Mouse (Mus musculus): ENCODE data around the gene Hoxc8.

Hoxc8 gene

DNA sequence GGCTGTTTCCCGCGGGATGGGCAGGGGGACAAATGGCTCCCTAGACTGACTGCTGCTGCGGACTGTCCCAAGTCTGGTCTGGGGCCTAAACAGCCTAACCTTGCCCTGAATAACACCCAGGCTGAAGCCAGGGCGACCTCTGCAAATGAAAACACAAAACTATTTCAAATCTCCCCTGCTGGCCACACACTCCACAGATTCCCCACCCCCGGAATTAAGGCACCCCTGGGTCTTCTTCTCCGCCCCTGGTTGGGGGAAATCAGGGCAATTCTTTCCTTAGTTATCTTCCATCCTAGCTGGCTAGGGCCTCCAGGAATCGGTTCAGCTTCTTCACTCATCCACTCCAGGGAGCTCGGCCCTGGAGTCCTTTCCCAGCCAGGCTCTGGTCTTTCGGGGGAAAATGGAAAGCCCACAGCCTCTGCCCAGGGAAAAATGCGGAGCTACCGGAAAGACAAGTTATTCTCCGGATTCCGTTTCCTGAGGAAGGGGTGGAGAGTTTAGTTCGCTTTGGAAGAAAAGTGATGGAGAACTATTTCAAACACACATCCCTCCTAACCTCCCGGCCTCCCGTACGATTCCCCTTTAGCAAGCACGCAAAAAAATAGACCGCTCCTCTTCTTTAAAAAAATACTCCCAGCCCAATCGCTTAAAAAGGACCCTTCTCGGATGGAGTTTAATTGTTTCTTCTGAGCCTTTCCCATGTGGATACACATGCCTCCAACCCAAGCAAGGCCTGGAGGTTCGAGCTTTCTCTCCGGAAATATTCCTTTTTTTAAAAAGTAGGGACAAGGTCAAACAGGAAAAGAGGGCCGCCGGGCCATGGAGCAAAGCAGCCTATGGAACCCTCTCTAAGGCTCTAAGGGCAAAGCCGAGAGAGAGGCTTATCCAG is 25.2 kb upstream of the Hoxc8 start:
- DNase-seq (ENCODE audit: low read depth) = no peak

DNA sequence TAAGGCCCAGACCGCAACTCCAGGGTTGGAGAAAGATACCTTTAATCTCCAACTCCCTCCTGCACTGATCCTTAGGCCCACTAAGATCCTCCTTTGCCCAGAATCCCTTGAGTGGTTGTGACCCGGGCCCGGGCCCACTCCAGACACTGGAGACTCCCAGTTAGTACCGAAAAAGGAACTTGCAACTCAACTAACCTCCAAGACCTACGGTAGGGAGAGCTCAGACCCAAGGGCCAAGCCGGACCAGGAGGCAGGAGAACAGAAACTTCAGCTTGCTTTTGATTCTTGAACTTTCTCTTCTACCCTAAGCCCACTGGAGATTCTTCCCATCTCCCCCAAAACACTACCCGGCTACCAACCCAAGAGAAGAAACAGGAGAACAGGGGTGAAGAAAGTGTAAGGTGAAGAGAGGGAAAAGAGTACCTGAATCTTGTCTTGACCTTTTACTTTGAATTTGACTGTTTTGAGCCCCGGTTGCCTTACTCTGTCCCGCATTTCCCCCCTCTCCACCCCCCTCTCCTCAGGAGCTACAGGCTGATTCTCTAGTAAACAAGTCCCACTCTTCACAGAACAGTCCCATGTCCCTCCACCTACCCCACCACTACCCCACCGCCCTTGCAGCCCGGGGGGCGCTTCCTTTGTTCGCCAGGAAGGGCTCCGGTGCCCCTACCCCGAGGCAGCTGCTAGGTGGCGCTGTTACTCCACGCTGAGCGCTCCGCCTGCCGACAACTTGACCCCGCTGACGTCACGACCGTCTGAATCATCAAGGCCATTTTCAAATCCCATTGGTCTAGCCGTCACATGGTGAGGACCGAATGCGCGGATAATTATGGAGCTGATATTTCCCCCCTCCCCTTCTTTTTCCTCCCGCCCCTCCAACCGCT is 24.3 kb upstream of the Hoxc8 start:
- DNase-seq (ENCODE audit: low read depth) = peak; percentile 74

DNA sequence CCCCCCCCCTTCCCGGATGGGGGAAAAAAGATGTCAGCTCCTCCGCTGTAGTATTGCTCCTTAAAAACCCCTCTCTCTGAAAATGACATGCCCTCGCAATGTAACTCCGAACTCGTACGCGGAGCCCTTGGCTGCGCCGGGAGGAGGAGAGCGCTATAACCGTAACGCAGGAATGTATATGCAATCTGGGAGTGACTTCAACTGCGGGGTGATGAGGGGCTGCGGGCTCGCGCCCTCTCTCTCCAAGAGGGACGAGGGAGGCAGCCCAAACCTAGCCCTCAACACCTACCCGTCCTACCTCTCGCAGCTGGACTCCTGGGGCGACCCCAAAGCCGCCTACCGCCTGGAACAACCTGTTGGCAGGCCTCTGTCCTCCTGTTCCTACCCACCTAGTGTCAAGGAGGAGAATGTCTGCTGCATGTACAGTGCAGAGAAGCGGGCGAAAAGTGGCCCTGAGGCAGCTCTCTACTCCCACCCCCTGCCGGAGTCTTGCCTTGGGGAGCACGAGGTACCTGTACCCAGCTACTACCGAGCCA is 23.6 kb upstream of the Hoxc8 start, which contains the start of gene Hoxc10:
TSS of gene Hoxc10 (plus strand) at position 21 of the 536 bp plus-strand sequence.
- DNase-seq (ENCODE audit: low read depth) = no peak

DNA sequence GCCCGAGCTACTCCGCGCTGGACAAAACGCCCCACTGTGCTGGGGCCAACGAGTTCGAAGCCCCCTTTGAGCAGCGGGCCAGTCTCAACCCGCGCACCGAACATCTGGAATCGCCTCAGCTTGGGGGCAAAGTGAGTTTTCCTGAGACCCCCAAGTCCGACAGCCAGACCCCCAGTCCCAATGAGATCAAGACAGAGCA is 23.2 kb upstream of the Hoxc8 start, which contains the start of gene Hoxc5:
TSS of gene Hoxc5 (plus strand) at position 132 of the 199 bp plus-strand sequence.
- no peak for DNase-seq (ENCODE audit: low read depth)

DNA sequence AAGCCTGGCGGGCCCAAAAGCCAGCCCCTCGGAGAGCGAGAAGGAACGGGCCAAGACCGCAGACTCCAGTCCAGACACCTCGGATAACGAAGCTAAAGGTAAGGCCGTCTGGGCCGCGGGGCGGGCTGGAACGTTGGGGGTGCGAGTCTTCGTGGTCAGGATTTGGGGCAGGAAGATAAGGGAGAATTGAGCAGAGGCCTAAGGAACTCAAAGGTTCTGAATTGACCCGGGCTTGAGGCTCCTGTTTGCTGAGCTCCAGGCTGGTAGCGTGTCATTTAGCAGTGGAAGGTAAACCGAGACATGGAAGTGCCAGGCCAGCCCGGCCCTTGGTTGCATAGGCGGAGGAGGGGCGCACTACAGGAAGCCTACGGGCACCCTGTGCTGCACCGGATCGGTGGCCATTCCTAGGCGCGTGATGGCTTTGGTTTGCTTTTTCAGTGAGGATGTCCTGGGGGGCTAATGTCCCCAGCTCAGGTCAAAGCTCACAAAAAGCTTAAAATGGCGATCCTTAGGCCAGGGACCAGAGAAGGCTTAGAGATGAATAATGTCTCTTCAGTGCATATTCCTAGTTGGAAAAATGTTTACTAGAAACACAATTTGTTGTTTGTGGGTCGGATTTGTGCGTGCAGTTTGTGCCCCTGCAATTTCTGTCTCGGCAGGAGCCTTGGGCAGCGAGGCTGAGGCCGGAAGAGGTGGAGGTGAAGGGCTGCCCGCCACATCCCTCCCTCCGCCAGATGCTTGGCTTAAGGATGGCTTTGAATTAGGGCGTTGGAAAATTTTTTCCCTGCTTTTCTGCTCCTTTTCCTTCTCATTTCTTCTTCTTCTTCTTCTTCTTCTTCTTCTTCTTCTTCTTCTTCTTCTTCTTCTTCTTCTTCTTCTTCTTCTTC is 22.7 kb upstream of the Hoxc8 start:
- DNase-seq (ENCODE audit: low read depth) = no peak

DNA sequence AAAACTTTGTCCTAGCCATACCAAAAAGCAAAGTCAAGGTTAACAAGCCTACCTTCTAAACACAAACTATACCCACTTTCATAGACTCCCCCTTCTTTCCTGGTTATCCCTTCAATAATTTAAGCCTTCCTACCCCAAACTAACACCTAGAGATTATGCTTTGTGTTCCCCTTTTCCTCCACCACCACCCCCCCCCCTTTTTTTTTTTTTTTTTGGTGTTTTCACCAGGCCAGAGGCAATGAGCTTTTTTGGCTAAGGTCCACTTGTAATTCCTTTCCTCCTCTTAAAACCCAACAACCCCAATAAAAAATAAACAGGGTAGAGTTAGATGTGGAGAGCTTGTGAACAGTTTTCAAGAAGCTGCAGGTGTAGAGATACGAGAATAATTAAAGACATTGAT is 21.1 kb upstream of the Hoxc8 start:
- DNase-seq (ENCODE audit: low read depth) = no peak

DNA sequence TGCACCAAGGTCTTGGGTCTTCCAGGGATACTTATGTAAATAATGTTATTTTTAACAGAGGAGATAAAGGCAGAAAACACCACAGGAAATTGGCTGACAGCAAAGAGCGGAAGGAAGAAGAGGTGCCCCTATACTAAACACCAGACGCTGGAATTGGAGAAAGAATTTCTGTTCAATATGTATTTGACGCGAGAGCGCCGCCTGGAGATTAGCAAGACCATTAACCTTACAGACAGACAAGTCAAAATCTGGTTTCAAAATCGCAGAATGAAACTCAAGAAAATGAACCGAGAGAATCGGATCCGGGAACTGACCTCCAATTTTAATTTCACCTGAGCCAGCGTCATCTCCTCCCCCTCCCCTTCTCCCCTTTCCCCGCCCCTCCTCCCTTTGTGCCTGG is 19.7 kb upstream of the Hoxc8 start:
- DNase-seq (ENCODE audit: low read depth) = no peak

DNA sequence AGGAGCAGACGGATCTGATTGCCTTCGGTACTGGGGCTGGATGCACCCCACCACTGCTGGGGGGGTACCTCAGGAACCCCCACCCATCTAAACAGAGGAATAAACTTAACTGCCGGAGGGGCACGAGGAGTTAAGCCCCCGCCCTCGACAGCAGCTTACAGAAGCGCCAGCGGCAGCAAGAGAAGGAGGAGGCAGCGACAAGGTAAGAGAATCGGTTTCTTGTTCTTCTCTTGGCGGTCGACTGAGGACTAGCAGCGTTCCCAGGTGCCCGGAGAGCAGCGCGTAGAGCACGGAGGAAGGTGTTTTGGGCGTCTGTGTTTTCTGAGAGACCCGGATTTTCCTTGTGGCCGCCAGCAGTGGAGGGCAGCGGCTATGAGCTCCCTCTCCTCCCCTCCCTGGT is 18.2 kb upstream of the Hoxc8 start:
- no peak for DNase-seq (ENCODE audit: low read depth)

DNA sequence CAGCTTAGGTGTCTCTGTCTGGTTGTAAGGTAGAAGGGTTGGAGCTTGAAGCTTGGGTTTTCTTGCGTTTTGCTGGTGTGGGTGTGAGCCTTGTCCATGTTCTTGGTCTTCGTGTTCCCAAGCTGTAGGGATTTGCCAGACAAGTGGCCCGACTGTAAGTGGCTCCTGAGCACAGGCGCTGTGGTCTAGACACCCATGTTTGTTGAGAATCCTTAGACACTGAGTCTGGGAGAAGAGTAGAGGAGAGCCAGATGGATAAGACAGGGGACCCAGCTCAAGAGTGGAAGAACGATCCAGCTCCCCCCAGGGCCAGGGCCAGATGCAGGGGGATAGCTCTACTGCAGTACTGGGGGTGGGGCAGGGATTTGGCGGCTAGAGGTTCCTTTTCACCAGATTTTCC is 17.7 kb upstream of the Hoxc8 start:
- no peak for DNase-seq (ENCODE audit: low read depth)

DNA sequence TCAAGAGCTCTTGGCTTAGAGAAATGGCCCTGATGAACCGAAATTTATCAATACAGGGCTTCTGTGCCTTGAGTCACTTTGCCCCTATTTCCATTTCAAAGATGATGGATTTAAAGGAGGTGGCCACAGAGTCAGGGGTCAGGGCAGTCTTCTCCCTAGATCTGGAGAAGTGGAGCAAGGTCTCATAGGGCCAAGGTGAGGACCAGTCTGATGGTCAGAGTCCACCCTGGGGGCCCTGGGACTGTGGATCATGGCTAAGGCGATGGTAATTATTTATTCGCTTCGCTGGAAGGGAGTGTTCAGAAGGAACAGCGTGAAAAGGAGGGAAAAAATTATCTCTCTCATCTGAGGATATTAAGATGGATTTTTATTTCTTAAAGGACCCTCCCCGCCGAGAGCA is 15.4 kb upstream of the Hoxc8 start:
- no peak for DNase-seq (ENCODE audit: low read depth)

DNA sequence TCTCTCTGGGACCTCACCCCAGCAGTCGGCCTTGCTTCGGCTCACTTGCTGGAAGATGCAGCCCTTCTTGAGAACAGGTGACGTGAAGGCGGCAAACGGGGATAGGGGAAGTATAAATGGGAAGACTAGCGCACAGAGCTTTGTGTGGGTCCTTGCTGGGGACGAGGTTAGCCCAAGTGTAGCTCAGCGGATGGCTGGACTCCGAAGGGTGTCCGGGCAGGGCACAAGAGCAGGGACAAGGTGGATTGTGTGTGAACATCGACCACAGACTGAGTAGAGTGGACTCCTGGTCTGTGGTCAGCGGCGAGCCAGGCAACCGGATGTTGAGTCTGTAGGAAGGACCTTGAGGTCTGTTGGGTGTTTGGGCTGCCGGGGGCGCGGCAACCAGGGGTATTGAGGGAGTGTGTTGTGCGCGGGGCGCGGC is 14.7 kb upstream of the Hoxc8 start:
- DNase-seq (ENCODE audit: low read depth) = no peak

DNA sequence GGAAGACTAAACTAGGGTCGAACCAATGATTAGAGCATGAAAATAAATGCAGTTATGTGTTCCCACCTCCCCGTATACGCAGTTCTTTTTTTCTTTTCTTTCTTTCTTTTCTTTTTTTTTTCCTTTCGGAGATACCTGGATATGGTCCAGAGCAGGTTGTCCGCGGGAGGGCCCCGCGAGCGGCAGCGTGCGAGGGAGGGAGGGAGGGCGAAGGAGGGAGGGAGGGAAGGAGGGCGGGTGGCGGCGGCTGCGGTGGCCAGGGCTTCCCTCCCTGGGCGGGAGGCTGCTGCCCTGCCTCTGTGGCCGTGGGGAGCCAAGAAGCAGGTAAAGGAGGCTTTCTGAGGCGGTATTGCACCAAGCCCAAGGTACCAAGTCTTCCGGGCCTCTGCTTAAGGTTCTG is 14.2 kb upstream of the Hoxc8 start, which contains the start of gene Hoxc9:
TSS of gene Hoxc9 (plus strand) at position 269 of the 400 bp plus-strand sequence.
- no peak for DNase-seq (ENCODE audit: low read depth)

DNA sequence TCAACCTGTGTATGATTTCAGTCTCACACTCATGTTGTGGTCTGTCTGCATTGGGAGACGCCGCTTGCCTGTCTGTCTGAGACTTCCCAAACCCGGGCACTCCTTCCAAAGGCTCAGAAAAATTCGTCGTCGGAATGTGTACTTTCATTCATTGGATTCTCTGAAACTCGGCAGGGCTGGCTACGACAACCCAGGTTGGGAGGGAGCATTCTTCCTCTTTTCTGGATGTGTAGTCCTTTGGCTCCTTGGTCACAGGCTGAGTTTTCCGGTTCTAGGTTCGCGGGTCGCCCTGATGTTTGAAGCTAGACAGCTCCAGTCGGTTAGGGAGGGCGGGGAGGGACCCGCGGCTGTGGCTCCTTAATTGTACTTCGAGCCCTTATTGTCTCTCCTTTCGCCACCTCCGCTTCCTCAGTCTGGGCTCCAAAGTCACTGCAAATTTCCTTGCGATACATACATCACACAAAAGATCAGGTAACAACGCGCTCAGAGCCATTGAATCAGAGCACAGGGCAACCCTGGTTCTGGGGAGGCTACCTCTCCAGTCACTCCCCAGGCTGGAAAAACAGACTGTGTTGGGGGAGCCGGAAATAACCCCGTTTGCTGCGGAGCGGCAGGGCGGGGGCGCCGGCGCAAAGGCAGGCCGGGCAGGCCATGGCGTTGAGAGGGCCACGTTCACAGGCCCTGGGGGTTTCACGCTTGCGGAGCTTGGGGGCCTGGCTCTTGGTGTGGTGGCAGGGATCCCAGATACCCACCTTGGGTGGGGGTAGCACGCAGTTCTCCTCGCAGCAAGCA is 13.6 kb upstream of the Hoxc8 start:
- peak; percentile 46 for DNase-seq (ENCODE audit: low read depth)

DNA sequence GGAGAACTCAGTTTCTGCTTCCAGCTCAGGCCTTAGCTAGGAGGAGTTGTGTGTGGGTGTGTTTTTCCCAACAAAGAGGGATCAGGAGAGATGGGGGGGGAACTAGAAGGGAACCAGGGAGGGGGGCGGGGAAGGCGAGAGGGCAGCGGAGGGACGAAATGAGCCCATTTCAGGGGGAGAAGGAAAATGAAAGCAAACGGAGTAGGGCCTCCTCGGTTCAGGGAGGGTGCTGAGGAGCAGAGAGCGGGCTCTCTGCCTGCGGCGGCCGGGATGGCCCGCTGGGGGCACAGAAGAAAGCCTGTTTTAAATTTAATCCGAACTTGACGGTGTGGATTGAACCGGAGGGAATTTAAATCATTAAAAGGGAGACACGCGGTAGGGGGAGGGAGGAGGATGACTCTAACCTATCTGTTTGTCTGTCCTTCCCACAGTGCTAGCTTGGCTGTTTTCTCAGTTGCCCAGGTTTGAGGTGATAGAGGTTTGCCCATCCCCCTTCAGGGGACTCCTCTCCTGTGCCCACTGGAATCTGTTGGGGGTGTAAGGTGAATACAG is 12.9 kb upstream of the Hoxc8 start:
- no peak for DNase-seq (ENCODE audit: low read depth)

DNA sequence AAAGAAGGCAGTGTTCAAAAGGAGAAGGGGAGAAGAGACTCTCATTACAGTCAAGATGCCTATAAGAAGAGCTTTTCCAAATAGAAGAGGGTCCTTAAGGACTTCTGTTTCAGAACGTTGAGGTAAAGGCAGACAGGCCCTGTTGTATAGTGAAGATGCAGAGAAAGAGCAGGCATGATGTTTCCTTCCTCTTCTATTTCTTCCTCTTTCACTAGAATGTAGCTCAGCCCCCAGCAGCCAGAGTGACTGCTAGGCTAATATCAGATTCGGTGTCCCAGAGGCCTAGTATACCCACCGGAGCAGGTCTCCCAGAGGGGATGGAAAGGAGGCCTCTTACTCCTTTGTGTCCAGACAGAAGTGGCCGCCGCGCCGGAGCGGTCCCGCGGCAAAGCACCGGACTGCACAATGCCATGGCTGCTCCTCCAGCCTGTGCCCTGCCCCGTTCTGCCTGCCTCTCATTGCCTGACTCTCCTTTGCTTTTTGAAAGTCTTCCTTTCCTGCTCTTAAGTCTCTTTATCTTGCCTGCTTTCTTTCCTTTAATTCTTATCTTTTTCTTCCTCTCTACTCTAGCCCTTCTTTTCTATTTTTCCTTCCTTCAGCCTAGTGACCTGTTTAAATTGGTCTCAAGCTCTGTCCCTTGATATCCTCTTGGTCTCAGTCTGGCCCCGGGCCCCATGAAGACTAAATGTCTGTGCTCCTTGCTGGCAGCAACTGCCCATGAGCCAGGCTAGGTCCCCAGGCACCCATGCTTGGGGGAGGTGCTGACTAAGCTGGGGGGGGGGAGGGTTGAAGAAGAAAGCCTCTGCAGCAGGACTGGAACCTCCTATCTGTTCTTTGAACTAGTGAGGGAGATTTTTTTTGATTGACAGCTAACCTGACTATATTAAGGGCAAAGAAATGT is 11.5 kb upstream of the Hoxc8 start:
- no peak for DNase-seq (ENCODE audit: low read depth)

DNA sequence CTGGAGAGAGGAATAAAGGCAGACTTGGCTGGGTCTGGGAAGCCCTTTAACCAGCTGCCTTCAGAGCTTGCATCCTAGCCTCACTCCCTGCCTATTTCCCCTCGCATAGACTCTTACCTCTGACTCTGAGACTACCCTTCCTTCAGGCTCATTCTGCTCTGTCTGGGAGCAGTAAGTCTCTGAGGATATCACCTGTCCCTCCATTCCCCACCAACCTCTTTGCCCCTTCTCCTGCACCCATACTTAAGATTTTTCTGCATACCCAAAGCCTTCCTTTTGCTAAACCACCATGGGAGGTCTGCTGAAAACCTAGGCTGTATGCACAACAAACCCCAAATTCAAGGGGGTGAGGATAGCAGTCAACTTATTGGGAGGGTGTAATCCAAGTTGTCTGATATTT is 10.5 kb upstream of the Hoxc8 start:
- DNase-seq (ENCODE audit: low read depth) = no peak

DNA sequence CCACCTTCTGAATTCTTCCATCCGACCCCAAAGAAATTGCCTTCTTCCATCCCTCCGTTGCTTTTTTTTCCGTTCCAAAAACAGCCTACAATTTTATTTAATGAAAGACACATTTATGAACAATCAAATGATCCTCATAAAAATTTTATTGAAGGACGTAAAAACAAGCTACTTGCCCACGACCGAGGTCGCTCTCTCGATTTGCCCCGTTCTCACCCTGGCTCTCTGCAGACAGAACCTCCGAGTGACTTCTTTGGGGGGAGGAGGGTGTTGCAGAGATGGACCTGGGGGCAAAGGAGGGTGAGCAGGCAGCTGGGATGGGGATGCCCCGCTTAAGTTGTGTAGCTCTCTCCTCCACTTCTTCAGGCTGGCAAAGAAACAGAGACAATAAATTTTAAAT is 10.1 kb upstream of the Hoxc8 start:
- DNase-seq (ENCODE audit: low read depth) = no peak

DNA sequence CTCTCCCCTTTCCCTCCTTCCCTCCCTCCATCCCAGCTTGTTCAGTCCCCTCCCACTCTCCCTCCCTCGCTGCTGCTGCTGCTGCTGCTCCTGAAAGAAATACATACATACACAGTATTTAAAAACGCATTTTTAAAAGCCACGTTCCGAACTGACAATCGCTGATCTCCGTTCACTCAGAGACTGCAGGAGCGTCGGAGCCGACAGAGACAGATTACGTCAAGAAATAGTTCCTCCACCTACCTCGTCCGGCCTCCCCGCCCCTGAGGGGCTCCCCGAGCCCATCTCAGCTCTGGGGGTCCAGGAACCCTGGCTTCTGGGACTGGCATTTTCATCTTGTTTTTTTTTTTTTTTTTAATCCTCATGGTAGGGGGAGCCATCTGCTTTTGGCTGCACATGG is 9.5 kb upstream of the Hoxc8 start:
- no peak for DNase-seq (ENCODE audit: low read depth)

DNA sequence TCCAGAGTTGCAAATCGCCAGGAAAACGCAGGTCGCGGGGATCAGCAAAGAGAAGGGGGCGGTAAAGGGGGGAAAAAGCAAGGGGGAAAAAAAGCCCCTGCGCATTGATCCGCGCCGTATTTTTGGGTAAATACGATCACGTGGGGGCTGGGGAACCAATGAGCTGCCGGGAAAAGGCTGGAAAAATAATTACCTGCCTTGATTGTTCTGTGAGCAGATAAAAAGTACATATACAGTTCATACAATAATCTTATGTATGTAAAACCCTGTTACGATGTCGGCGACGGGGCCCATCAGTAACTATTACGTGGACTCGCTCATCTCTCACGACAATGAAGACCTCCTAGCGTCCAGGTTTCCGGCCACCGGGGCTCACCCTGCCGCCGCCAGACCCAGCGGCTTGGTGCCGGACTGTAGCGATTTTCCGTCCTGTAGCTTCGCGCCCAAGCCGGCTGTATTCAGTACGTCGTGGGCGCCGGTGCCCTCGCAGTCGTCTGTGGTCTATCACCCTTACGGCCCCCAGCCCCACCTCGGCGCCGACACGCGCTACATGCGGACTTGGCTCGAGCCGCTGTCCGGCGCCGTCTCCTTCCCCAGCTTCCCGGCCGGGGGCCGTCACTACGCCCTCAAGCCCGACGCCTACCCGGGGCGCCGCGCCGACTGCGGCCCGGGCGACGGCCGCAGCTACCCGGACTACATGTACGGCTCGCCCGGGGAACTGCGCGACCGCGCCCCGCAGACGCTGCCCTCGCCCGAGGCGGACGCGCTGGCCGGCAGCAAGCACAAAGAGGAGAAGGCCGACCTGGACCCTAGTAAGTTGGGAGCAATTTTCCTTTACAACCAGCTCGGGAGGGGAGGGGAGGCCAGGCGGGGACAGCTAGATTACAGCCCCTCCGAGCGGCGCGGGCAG is 8.8 kb upstream of the Hoxc8 start:
- DNase-seq (ENCODE audit: low read depth) = peak; percentile 49

Measured in naive thymus-derived CD4-positive, alpha-beta T cell, adult 2 months (primary cell).